Mouse (Mus musculus): ENCODE measurements around the gene Olfr1338. TPM values are rescaled to one million over a fixed set of nuclear protein-coding genes. Genes with fewer than 3 reads are reported as not detected.

Gene Olfr1338
- not detected for polyA plus RNA-seq (2014; fragmentation: Illumina TruSeq; extraction: RNeasy Lipid Tissue Mini Kit (QIAGEN cat#74804); ENCODE audit: low read depth, low replicate concordance)

DNA sequence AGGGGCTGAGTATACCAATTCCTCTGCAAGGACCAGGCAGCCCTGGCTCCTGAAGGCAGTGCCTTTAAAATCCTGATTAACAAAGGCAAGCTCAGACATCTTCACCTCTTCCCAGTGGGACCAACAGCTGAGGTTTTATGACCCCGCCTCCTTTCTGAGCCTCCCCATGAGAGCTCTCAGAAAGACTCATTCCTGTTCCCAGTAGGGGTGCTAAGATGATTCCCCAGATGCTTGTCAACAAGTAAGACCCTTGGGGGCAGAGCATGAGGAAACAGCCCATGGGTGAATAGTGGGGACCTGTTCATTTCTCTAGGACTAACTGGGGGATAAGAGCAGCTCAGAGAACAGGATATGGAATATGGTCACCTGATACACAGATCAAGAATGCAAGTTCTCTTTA lies at the start of gene Olfr1338:
Olfr1338 (minus strand) TSS at position 101 of the 400 bp plus-strand sequence.

GRCm38 (mm10) chr4:118782486-118782885 lies 23.9 kb upstream of the Olfr1338 start, which contains the start of gene Olfr1337:
TSS of gene Olfr1337 (minus strand) at chr4:118782586.

DNA sequence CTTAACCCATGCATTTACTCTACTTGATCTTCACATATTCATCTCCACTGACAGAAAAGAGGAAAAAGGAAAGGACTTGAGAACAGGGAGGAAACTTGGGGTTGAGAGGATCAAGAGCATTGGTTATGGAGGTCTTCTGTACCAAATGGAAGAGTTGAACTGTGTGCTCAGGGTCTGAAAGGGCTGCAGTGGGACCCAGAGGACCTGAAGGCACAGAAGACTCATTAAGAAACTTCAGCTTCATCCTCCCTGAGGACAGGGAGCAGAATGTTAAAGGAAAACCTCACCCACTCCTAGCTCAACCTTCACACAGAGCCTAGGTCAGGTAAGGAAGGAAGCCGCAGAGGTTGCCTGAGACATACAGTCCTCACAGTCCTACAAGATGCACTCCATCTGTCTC lies 26.7 kb downstream of the Olfr1338 start, which contains the start of gene Olfr1339:
Olfr1339 (plus strand) TSS at position 301 of the 400 bp plus-strand sequence.

GRCm38 (mm10) chr4:118719838-118720237 lies 38.7 kb downstream of the Olfr1338 start, which contains the start of gene Olfr1340:
TSS of gene Olfr1340 (plus strand) at chr4:118720138.

DNA sequence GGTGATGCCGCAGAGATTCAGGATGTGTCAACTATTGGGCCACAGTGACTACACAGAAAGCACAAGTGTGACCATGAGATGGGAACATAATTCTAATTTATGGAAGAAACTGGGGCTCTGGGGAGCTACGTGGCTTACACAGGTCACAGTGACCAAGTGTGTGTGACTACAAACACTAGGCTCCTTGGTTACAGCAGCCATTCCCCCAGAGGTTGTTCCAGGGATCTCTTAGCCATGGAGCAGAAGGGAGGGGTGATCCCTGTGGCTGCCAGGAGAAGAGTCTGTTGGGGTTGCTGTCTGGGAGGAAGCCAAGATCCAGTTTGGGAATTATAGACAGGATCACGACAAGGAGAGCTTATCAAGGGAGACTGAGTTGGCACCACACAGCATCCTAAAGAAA lies 55.3 kb downstream of the Olfr1338 start, which contains the start of gene Olfr1341:
Olfr1341 (plus strand) TSS at position 301 of the 400 bp plus-strand sequence.

Other genes with a start within 250 kb of the Olfr1338 start
- not detected for gene 2610528J11Rik, start 231.7 kb downstream of the Olfr1338 start, polyA plus RNA-seq (2014; fragmentation: Illumina TruSeq; extraction: RNeasy Lipid Tissue Mini Kit (QIAGEN cat#74804); ENCODE audit: low read depth, low replicate concordance)
- not detected for gene Tmem125, start 214.7 kb downstream of the Olfr1338 start, polyA plus RNA-seq (2014; fragmentation: Illumina TruSeq; extraction: RNeasy Lipid Tissue Mini Kit (QIAGEN cat#74804); ENCODE audit: low read depth, low replicate concordance)
- gene Cfap57, start 138.0 kb downstream of the Olfr1338 start, polyA plus RNA-seq (2014; fragmentation: Illumina TruSeq; extraction: RNeasy Lipid Tissue Mini Kit (QIAGEN cat#74804); ENCODE audit: low read depth, low replicate concordance): not detected
- gene Ebna1bp2, start 137.9 kb downstream of the Olfr1338 start, polyA plus RNA-seq (2014; fragmentation: Illumina TruSeq; extraction: RNeasy Lipid Tissue Mini Kit (QIAGEN cat#74804); ENCODE audit: low read depth, low replicate concordance): 39.4 TPM
- gene Olfr62, start 99.8 kb downstream of the Olfr1338 start, polyA plus RNA-seq (2014; fragmentation: Illumina TruSeq; extraction: RNeasy Lipid Tissue Mini Kit (QIAGEN cat#74804); ENCODE audit: low read depth, low replicate concordance): not detected
- gene Olfr1342, start 66.0 kb downstream of the Olfr1338 start, polyA plus RNA-seq (2014; fragmentation: Illumina TruSeq; extraction: RNeasy Lipid Tissue Mini Kit (QIAGEN cat#74804); ENCODE audit: low read depth, low replicate concordance): not detected
- not detected for gene Olfr1341, start 55.2 kb downstream of the Olfr1338 start, polyA plus RNA-seq (2014; fragmentation: Illumina TruSeq; extraction: RNeasy Lipid Tissue Mini Kit (QIAGEN cat#74804); ENCODE audit: low read depth, low replicate concordance)
- not detected for gene Olfr1340, start 38.6 kb downstream of the Olfr1338 start, polyA plus RNA-seq (2014; fragmentation: Illumina TruSeq; extraction: RNeasy Lipid Tissue Mini Kit (QIAGEN cat#74804); ENCODE audit: low read depth, low replicate concordance)
- gene Olfr1339, start 26.6 kb downstream of the Olfr1338 start, polyA plus RNA-seq (2014; fragmentation: Illumina TruSeq; extraction: RNeasy Lipid Tissue Mini Kit (QIAGEN cat#74804); ENCODE audit: low read depth, low replicate concordance): not detected
- not detected for gene Olfr1337, start 23.8 kb upstream of the Olfr1338 start, polyA plus RNA-seq (2014; fragmentation: Illumina TruSeq; extraction: RNeasy Lipid Tissue Mini Kit (QIAGEN cat#74804); ENCODE audit: low read depth, low replicate concordance)
- not detected for gene Olfr1335, start 51.2 kb upstream of the Olfr1338 start, polyA plus RNA-seq (2014; fragmentation: Illumina TruSeq; extraction: RNeasy Lipid Tissue Mini Kit (QIAGEN cat#74804); ENCODE audit: low read depth, low replicate concordance)
- not detected for gene Olfr1333, start 77.5 kb upstream of the Olfr1338 start, polyA plus RNA-seq (2014; fragmentation: Illumina TruSeq; extraction: RNeasy Lipid Tissue Mini Kit (QIAGEN cat#74804); ENCODE audit: low read depth, low replicate concordance)
- not detected for gene Olfr1331, start 105.9 kb upstream of the Olfr1338 start, polyA plus RNA-seq (2014; fragmentation: Illumina TruSeq; extraction: RNeasy Lipid Tissue Mini Kit (QIAGEN cat#74804); ENCODE audit: low read depth, low replicate concordance)
- not detected for gene Olfr1330, start 129.9 kb upstream of the Olfr1338 start, polyA plus RNA-seq (2014; fragmentation: Illumina TruSeq; extraction: RNeasy Lipid Tissue Mini Kit (QIAGEN cat#74804); ENCODE audit: low read depth, low replicate concordance)
- not detected for gene Olfr1329, start 158.7 kb upstream of the Olfr1338 start, polyA plus RNA-seq (2014; fragmentation: Illumina TruSeq; extraction: RNeasy Lipid Tissue Mini Kit (QIAGEN cat#74804); ENCODE audit: low read depth, low replicate concordance)
- not detected for gene Olfr1328, start 179.9 kb upstream of the Olfr1338 start, polyA plus RNA-seq (2014; fragmentation: Illumina TruSeq; extraction: RNeasy Lipid Tissue Mini Kit (QIAGEN cat#74804); ENCODE audit: low read depth, low replicate concordance)
- gene Lao1, start 202.8 kb upstream of the Olfr1338 start, polyA plus RNA-seq (2014; fragmentation: Illumina TruSeq; extraction: RNeasy Lipid Tissue Mini Kit (QIAGEN cat#74804); ENCODE audit: low read depth, low replicate concordance): not detected

Measured in heart, adult 10 weeks (tissue).